Mouse (Mus musculus) cerebellum, adult 9-11 months (tissue): ENCODE data around the gene Plcg2.

Experiments used
- DNase-seq: peaks from one replicate; pipeline ENCODE4 v3.0.0; 2022

The Plcg2 gene

GRCm38 (mm10) chr8:117550529-117550928, 52.4 kb downstream of the Plcg2 start:
- DNase-seq = no peak

- DNase-seq = no peak
Measured at GRCm38 (mm10) chr8:117561014-117561413, 62.9 kb downstream of the Plcg2 start.

- no peak for DNase-seq
Measured at GRCm38 (mm10) chr8:117561735-117562361, 63.8 kb downstream of the Plcg2 start.

GRCm38 (mm10) chr8:117562445-117563014, 64.4 kb downstream of the Plcg2 start:
- no peak for DNase-seq

GRCm38 (mm10) chr8:117569409-117569808, 71.3 kb downstream of the Plcg2 start:
- DNase-seq = peak; percentile 32

GRCm38 (mm10) chr8:117576291-117576785, 78.2 kb downstream of the Plcg2 start:
- no peak for DNase-seq

GRCm38 (mm10) chr8:117577059-117577458, 79.0 kb downstream of the Plcg2 start:
- DNase-seq = no peak

- no peak for DNase-seq
Measured at GRCm38 (mm10) chr8:117577883-117578282, 79.8 kb downstream of the Plcg2 start.

- DNase-seq = no peak
Measured at GRCm38 (mm10) chr8:117578856-117579255, 80.8 kb downstream of the Plcg2 start.

GRCm38 (mm10) chr8:117593862-117594261, 95.8 kb downstream of the Plcg2 start:
- no peak for DNase-seq

- DNase-seq = no peak
Measured at GRCm38 (mm10) chr8:117595001-117595400, 96.9 kb downstream of the Plcg2 start.

- DNase-seq = no peak
Measured at GRCm38 (mm10) chr8:117596777-117597176, 98.7 kb downstream of the Plcg2 start.

- DNase-seq = peak; percentile 7
Measured at GRCm38 (mm10) chr8:117600839-117601238, 102.7 kb downstream of the Plcg2 start.

- DNase-seq = peak; percentile 26
Measured at GRCm38 (mm10) chr8:117604101-117604500, 106.0 kb downstream of the Plcg2 start.

- peak; percentile 86 for DNase-seq
Measured at GRCm38 (mm10) chr8:117604671-117605070, 106.6 kb downstream of the Plcg2 start.

- peak; percentile 77 for DNase-seq
Measured at GRCm38 (mm10) chr8:117605201-117605600, 107.1 kb downstream of the Plcg2 start.

GRCm38 (mm10) chr8:117610506-117610905, 112.4 kb downstream of the Plcg2 start:
- no peak for DNase-seq

GRCm38 (mm10) chr8:117612861-117613260, 114.8 kb downstream of the Plcg2 start:
- DNase-seq = no peak

GRCm38 (mm10) chr8:117626040-117626838, 128.1 kb downstream of the Plcg2 start:
- DNase-seq = peak; percentile 52

GRCm38 (mm10) chr8:117627096-117627495, 129.0 kb downstream of the Plcg2 start:
- no peak for DNase-seq

GRCm38 (mm10) chr8:117632532-117632931, 134.4 kb downstream of the Plcg2 start:
- DNase-seq = no peak

GRCm38 (mm10) chr8:117634406-117634805, 136.3 kb downstream of the Plcg2 start:
- DNase-seq = no peak

- DNase-seq = no peak
Measured at GRCm38 (mm10) chr8:117637462-117637861, 139.4 kb downstream of the Plcg2 start.

GRCm38 (mm10) chr8:117639631-117640030, 141.5 kb downstream of the Plcg2 start:
- no peak for DNase-seq
